Mouse (Mus musculus): ENCODE measurements around the gene Srp14. TPM values are rescaled to one million over a fixed set of nuclear protein-coding genes. Genes with fewer than 3 reads are reported as not detected.
A peak's percentile ranks its signal among the peaks of the same experiment; 100 is the strongest.

Srp14 gene
- total RNA-seq (2021): 100 to 1,000 TPM; 107 to 116 TPM

- intact Hi-C loops (cut with DNase I): no loop called here
- peak; percentile 83 for DNase-seq (ENCODE audit: low spot score)
Observed at GRCm38 (mm10) chr2:118479550-118479909, at the start of gene Srp14. Gene Srp14, minus strand, starts transcription at chr2:118479711.

GRCm38 (mm10) chr2:118526545-118526944, 47.0 kb upstream of the Srp14 start:
- intact Hi-C loops (cut with DNase I): no loop called here

GRCm38 (mm10) chr2:118524811-118525210, 45.3 kb upstream of the Srp14 start:
- DNase-seq (ENCODE audit: low spot score): no peak
- intact Hi-C loops (cut with DNase I): no loop called here

More at GRCm38 (mm10) chr2:118526545-118526944, 47.0 kb upstream of the Srp14 start:
- no peak for DNase-seq (ENCODE audit: low spot score)

GRCm38 (mm10) chr2:118523163-118523730, 43.7 kb upstream of the Srp14 start:
- no peak for DNase-seq (ENCODE audit: low spot score)
- intact Hi-C loops (cut with DNase I): no loop called here

- intact Hi-C loops (cut with DNase I): no loop called here
- DNase-seq (ENCODE audit: low spot score): no peak
Observed at GRCm38 (mm10) chr2:118522265-118522664, 42.8 kb upstream of the Srp14 start.

- peak; percentile 53 for DNase-seq (ENCODE audit: low spot score)
- intact Hi-C loops (cut with DNase I): no loop called here
Observed at GRCm38 (mm10) chr2:118520042-118520933, 40.8 kb upstream of the Srp14 start.

- intact Hi-C loops (cut with DNase I): loop anchor here (5.0 kb wide), 1 partner anchor 35 kb away; the partner anchor contains the start of gene Bmf
- DNase-seq (ENCODE audit: low spot score): no peak
Observed at GRCm38 (mm10) chr2:118512418-118513377, 33.2 kb upstream of the Srp14 start.

- no peak for DNase-seq (ENCODE audit: low spot score)
- intact Hi-C loops (cut with DNase I): loop anchor here (5.0 kb wide), 1 partner anchor 35 kb away; the partner anchor contains the start of gene Bmf
Observed at GRCm38 (mm10) chr2:118511779-118512417, 32.4 kb upstream of the Srp14 start.

GRCm38 (mm10) chr2:118510447-118511310, 31.2 kb upstream of the Srp14 start:
- intact Hi-C loops (cut with DNase I): loop anchor here (5.0 kb wide), 1 partner anchor 37 kb away; the partner anchor contains the start of gene Bmf
- peak; percentile 77 for DNase-seq (ENCODE audit: low spot score)

- intact Hi-C loops (cut with DNase I): loop anchor here (5.0 kb wide), 1 partner anchor 37 kb away; the partner anchor contains the start of gene Bmf
Observed at GRCm38 (mm10) chr2:118509688-118510446, 30.4 kb upstream of the Srp14 start.

GRCm38 (mm10) chr2:118507126-118507525, 27.6 kb upstream of the Srp14 start:
- intact Hi-C loops (cut with DNase I): no loop called here
- DNase-seq (ENCODE audit: low spot score): no peak

More at GRCm38 (mm10) chr2:118509688-118510446, 30.4 kb upstream of the Srp14 start:
- no peak for DNase-seq (ENCODE audit: low spot score)

GRCm38 (mm10) chr2:118500191-118500590, 20.7 kb upstream of the Srp14 start:
- DNase-seq (ENCODE audit: low spot score): no peak
- intact Hi-C loops (cut with DNase I): no loop called here

GRCm38 (mm10) chr2:118499135-118499961, 19.8 kb upstream of the Srp14 start:
- intact Hi-C loops (cut with DNase I): no loop called here
- peak; percentile 47 for DNase-seq (ENCODE audit: low spot score)

- DNase-seq (ENCODE audit: low spot score): no peak
- intact Hi-C loops (cut with DNase I): no loop called here
Observed at GRCm38 (mm10) chr2:118498476-118498875, 19.0 kb upstream of the Srp14 start.

- intact Hi-C loops (cut with DNase I): no loop called here
- no peak for DNase-seq (ENCODE audit: low spot score)
Observed at GRCm38 (mm10) chr2:118497890-118498289, 18.4 kb upstream of the Srp14 start.

- DNase-seq (ENCODE audit: low spot score): no peak
- intact Hi-C loops (cut with DNase I): no loop called here
Observed at GRCm38 (mm10) chr2:118495024-118495423, 15.5 kb upstream of the Srp14 start.
